Mouse (Mus musculus) naive thymus-derived CD4-positive, alpha-beta T cell, adult 2 months (primary cell): ENCODE measurements around the gene Limd1.

Experiments
- DNase-seq: peaks from one replicate; pipeline ENCODE4 v3.0.0-alpha.2; 2011; ENCODE audit warnings: low read depth

The Limd1 gene

DNA sequence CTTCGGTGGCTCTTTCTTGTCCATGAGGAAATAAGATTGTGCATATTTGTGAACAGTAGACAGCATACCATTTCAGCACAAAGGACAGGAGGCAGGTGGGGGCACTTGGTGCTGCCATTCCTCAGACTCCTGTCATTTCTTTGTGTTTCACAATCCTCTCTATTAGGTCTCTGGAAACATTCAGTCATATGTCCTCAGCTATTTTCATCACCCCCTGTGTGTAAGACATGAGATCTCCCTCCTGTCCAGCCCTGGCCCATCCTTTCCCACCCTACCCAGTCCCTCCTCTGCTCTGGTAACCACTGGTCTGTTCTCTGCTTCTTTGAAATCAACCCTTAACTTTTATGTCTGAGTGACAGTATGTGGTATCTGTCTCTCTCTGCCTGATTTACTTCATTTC, 5.1 kb downstream of the Limd1 start:
- DNase-seq = no peak

DNA sequence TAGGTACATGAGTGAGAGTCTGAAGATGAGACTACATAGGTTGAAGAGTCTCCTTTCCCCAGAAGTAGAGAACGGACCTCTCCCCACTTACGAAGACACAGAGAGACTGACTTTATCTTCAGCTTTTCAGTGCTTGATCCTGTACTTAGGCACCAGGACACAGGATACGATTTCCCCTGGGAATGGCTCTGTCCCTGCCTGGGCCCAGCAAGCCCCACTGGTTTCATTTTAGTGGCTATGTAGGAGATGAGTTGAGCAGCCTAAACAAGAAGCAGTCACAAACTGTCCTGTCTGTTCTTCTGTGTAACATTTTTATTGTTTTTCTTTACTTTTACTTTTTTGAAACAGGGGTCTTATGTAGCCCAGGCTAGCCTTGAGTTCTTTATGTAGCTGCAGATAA, 6.3 kb downstream of the Limd1 start:
- no peak for DNase-seq

DNA sequence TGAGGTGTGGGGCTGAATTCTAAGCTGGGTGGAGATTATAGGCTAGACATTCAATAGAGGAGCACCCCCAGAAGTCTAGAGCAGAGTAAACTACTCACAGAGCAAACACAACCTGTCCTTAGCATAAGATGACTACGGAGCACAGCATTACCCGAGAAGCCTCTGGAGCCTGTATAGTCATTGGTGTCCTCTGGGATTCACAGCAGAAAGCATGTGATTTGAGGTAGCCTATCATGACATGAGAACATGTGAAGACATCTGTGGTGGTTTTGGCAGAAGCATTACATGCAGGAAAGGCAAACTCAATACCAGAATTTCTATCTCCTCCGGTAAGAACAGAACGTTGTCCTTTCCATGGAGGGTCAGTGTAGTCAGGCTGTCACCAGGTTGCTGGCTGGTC, 7.1 kb downstream of the Limd1 start:
- no peak for DNase-seq

GRCm38 (mm10) chr9:123486635-123487034, 8.1 kb downstream of the Limd1 start:
- DNase-seq = no peak

- no peak for DNase-seq
Observed at GRCm38 (mm10) chr9:123489073-123489472, 10.6 kb downstream of the Limd1 start.

DNA sequence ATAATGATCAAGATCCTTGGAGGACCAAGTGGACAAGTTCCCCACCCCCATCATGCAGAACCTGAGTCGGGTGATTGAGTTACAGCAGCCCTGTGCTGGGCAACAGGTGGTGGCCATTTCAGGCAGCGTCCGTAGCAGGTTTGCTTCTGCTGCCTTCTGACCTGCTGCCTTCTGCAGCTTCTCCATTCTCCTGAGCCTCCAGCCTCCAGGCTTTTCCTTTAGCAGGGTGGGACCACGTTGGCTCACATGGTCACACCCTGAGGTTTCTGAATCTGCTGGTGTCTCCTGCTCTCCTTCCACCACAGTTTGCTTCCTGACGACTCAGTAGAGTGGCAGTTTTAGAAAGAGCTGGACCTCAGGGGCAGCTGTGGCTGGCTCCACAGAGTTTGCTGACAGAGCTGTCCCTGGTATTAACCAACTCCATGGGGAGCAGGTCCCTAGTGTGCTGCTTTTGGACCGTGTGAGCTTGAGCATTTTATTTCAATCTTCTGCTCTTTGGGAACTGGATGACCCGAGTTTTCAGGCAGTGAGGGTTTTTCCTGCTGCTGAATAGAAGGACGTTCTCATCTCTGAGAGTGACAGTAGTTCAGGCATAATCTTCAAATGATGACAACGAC, 11.3 kb downstream of the Limd1 start:
- no peak for DNase-seq

DNA sequence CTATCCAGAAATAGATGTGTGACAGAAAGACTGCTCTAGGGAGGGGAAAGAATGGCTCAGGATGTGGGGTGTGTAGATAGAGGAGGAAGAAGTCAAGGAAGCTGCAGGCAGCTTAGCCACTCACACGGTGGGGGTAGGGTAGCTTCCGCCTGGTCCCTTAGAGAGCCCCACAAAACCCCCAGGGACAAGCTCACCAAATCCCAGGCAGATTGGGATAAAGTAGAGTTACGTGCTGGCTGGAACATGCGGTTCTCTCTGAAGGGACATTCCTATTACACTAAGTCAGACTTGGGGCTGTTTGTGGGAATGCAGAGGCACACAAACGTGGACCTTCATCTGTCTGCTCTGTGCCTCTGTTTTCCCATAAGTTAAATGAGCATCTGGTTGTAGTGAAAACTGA, 12.4 kb downstream of the Limd1 start:
- no peak for DNase-seq

DNA sequence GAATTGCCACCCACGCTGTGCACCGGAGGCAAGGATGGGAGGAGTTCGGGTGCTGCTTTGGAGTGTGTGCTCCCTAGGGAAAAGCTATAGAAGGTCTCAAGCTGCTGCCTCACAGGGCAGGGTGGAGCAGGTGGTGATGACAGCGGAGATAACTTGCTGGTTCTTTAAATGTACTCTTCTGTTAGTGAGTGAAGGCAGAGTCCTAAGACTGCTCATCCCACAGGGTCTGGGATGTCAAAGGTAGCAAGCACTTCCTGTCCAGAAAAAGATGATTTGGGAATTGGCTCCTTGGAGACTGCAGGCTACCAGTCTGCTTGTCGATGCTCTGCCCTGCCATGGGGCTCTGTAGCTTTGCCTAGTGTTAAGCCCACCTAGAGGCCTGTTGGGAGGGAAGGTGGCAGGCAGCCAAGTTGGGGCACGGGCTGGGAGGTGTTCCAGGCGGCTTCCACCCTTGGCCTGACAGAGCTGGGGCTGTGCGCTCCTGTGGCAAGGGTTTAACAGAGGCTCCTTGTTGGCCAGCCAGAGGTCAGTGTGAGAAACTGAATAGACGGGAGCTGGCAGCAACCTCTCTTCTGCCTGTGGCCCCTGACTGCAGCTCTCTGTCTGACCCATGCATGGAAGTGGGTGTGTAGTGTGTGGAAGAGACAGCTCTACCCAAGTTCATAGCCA, 13.5 kb downstream of the Limd1 start:
- DNase-seq = no peak

GRCm38 (mm10) chr9:123496665-123497064, 18.2 kb downstream of the Limd1 start:
- no peak for DNase-seq

- DNase-seq = peak; percentile 65
Observed at GRCm38 (mm10) chr9:123497906-123498305, 19.4 kb downstream of the Limd1 start.

GRCm38 (mm10) chr9:123500480-123500879, 22.0 kb downstream of the Limd1 start:
- DNase-seq = no peak

DNA sequence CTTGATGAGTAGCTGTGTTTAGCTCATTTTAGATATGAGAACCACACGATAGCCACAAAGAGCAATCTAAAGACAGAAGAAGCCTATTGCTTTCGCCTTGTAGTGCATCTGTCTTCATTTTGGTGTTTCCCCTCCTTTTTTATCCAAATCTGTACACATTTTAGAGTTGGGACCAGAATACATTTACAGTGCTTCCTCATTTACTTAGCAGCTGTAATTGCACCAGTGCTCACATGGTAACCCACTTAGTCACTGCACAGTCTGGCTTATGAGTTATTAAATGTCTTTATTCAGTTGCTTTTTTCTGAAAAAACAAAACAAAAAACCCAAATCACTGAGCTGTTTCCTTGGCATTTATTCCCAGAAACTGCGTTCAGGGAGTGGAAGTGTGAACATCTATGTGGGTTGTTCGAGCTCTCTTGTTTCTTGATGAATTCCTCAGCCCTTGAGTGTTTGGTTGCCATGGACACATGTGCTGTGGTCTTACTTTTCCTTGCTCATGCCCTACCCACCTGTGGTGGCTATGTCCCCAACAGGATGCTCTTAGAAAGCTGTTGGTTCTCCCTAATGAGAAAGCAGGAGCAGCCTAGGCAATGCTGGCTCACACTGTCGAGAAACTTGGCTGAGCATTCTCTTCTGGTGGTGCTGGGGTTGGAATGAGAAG, 24.8 kb downstream of the Limd1 start:
- DNase-seq = no peak

DNA sequence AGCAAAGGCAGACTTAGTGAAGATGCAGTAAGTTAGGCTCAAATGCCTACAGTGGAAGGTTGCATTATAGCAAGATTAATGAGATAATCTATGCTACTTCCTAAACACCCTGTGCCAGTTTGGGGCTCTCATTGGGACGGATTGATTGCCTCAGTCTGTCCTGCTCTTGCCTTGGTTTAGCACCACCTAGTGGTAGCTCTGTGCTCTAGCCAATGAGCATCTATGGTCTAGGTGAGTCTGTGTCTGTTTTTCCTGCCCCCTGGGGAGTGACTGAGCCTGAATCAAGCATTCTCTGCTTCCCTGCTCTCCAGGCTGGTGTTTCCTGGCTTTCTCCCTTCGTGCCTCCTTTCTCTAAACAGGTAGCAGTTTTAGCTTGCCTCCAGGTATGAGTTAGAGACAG, 25.8 kb downstream of the Limd1 start:
- peak; percentile 87 for DNase-seq

DNA sequence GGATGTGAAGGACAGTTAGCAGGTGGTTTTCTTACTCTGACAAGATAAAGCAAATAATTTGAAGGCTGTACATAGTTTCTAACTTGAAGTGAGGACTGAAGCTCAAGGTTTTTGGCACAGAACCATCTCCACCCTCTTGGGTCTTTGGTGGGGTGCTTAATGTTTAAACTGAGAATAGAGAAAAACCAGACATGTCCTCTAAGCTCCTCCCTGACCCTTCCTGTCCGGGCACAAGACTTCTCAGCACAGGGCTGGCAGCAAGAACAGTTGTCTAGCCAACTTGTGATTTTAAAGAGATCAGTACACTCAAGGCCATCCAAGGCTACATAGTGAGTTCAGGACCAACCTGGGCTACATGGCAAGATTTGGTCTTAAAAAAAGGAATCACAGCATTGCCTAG, 27.1 kb downstream of the Limd1 start:
- no peak for DNase-seq

- no peak for DNase-seq
Observed at GRCm38 (mm10) chr9:123506270-123507146, 28.0 kb downstream of the Limd1 start.

- no peak for DNase-seq
Observed at GRCm38 (mm10) chr9:123507380-123507779, 28.9 kb downstream of the Limd1 start.

DNA sequence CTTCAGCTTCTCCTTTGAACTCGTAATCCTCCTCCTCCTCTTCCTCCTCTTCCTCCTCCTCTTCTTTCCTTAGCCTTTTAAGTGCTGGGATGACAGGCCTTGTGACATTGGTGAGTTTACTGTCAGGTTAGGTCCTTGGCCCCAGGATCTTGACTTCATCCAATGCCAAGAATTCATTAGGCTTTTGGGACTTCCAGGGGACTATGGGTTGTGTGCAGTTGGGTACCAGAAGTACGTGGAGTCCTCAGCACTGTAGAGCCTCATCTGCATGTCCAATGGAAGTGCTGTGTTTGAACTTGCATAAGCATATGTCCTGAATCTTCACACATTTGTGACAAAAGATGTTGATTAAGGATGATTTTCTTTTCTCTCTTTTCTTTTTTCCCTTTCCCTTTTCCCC, 30.5 kb downstream of the Limd1 start:
- peak; percentile 40 for DNase-seq

GRCm38 (mm10) chr9:123509638-123510604, 31.4 kb downstream of the Limd1 start:
- DNase-seq = peak; percentile 92

- no peak for DNase-seq
Observed at GRCm38 (mm10) chr9:123510926-123511325, 32.4 kb downstream of the Limd1 start.

GRCm38 (mm10) chr9:123512482-123512881, 34.0 kb downstream of the Limd1 start:
- no peak for DNase-seq

- no peak for DNase-seq
Observed at GRCm38 (mm10) chr9:123515087-123515486, 36.6 kb downstream of the Limd1 start.
